Mouse (Mus musculus) adrenal gland, postnatal 4 days (tissue): ENCODE data around the gene Slc22a3. TPM values are rescaled to one million over a fixed set of nuclear protein-coding genes. Genes with fewer than 3 reads are reported as not detected.

Source experiments
- DNase-seq, 2 experiments: peaks; one replicate each; pipeline ENCODE4 v3.0.0; 2021 to 2022; ENCODE audit warnings: low spot score in 2 of 2, mixed read lengths in 2 of 2
- long read RNA-seq, 2 experiments: library from polyadenylated mRNA; stranded (forward); transcript quantifications; one replicate each; pipeline ENCODE4 v2.0.0; 2021
- total RNA-seq, 2 experiments: library from RNA; stranded (reverse); gene quantifications; 2 replicates each; pipeline ENCODE4 v1.2.3; 2021

Slc22a3 gene
- 1 to 10 TPM in 1 of 2 experiments, under 1 TPM in 1; 0.90 to 1.2 TPM for total RNA-seq
- long read RNA-seq, experiment 1: 0 reads
- long read RNA-seq, experiment 2, partial matches to known transcripts: 1 of 1 reads
- long read RNA-seq, experiment 2, other reads (novel, unspliced or antisense): 0 of 1 reads

DNA sequence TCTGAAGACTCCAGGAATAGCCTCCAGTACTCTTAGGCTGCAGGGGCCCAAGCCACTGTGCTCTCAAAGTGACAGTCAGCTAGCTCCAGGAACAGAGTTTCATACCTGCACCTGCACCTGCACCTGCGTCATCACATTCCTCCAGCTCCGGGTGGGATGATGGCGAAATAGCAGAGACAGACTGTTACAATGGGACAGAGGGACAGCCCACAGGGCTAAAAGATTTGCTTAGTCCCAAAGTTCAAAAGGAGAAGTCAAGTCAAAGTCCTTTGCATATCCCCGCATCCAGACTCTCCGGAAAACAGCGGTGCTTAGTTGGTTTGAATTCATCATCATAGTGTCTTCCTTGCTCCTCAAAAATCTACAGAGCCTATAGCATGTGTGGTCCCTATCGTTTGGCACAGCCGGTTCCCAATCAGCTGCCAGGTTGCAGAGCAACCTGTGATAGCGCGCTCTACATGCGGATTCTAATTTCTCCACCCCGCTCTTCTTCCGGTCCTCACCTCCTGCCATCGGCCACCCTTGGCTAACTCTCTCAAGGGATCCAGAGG lies at the start of gene Slc22a3:
Gene Slc22a3, minus strand, starts transcription at position 51 of the 551 bp plus-strand sequence.
- no peak for DNase-seq

DNA sequence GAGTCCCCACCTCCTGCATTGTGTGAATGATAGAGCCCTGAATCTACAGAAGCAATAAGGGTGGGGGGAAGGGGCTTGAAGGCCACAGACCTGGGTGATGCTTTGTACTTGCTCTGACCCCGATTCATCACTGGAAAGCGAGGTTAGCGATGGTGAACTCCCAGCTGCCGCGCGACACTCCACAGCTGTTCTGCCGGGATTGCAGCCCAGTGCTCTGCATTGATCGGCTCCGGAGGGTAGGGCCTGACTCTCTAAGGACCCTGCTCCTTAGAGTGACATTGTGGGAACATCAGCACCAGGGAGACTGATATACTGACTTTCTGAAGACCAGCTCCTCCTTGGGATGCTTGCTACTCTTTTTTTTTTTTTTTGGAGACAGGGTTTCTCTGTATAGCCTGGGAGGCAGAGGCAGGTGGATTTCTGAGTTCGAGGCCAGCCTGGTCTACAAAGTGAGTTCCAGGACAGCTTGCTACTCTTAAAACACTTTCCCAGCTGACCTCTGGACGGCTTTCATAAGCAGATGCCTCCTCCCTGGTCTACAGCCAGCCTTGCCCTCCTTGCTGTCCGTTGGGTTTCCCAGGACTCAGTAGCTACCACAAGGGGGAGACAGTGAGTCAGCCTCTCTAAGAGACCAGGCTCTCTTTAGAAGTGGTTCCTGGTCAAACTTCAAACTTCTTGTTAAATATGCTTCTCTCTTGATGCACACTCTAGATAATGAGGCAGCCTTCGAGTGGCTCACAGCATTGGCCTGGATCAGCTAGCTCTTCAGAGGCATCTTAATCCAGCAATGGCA lies 27.0 kb upstream of the Slc22a3 start:
- DNase-seq: peak; percentile 16 to 61

GRCm38 (mm10) chr17:12532115-12532514 lies 24.6 kb upstream of the Slc22a3 start:
- peak; percentile 18 to 52 for DNase-seq

DNA sequence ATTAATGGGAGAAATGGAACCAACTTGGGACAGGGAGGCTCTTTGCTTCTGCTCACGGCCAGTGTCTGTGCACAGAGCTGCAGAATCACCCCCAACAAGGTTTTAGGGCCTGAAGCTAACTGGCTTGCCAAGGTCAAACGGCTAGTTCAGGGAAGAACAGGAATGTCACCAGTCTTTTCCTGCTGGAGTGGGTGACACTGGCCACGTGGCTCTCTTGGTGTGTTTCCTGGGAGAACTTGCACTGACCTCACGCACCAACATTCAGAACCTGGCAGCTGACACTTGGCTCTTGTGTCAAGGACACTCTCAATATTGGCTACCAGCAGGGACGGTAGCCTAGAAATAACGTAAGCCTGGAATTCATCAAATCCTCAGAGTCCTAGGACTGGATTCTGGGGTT lies 22.6 kb upstream of the Slc22a3 start:
- DNase-seq: no peak

GRCm38 (mm10) chr17:12529384-12529985 lies 22.0 kb upstream of the Slc22a3 start:
- DNase-seq: no peak

DNA sequence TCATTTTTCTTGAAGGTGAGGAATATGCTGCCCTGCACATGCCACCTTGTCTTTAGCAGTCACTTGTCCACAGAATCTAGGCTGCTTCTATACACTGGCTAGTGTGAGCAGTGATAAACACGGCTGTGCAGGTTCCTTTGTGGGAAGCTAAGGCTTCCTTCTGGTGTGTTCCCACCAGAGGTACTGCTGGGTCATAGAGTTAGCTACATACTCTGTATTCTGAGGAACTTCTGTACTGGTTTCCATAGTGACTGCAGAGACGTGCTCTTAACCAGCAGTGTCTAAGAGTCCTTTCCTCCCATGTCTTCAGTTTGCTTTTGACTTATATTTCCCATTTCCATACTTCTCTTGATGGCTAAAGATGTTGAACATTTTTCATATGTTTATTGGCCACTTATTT lies 11.6 kb upstream of the Slc22a3 start:
- no peak for DNase-seq

- DNase-seq: no peak
Measured at GRCm38 (mm10) chr17:12518194-12518593, 10.7 kb upstream of the Slc22a3 start.

DNA sequence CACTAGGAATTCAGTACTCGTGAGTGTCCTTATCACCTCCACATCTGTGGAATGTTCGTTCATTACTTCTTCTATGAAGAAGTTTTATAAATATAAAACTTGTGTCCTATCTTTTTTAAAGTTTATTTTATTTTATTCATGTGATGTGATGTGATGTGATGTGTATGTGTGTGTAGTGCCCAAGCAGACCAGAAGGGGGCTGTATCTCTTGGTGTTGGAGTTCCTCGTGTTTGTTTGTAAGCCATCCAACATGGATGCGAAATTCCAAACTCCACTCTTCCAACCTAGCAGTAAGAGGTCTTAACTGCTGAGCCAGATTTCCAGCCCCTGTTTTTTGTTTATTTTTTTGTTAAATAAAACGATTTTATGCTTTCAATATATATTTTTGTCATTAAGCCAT lies 6.5 kb upstream of the Slc22a3 start:
- DNase-seq: no peak

DNA sequence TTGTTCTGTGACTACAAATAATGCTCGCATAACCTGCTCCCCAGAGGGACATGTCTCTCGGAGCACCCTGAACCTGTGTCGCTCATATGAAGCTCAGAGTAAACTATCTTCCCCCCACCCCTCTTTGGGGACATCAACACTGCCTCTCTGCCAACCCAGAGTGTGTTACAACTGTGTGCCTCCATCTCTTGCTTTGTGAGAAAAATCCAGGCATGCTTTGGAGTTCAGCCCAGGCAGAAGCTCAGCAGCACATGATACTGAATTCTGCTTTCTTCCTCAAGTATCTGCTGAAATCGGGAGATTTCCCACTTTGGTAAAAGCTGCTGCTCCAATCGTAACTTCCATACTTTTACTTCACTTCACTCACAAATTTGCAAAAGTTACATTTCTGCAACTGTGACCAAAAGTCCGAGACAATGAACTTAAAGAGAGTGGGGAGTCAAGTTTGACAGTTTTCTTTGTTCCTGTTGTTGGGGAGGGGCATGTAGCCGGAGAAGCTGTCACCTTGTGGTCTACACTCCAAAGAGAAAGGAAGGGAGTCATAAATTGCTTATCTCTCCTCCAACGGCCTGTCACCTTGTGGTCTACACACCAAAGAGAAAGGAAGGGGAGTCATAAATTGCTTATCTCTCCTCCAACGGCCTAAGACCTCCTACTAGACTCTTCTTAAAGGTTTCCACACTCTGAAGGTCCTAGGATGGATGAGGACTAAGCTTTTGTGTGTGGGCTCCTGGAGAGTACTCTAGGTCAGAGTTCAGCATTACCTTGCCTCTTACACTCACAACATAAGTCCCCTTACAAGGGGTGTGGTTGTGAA lies 5.8 kb upstream of the Slc22a3 start:
- no peak for DNase-seq

DNA sequence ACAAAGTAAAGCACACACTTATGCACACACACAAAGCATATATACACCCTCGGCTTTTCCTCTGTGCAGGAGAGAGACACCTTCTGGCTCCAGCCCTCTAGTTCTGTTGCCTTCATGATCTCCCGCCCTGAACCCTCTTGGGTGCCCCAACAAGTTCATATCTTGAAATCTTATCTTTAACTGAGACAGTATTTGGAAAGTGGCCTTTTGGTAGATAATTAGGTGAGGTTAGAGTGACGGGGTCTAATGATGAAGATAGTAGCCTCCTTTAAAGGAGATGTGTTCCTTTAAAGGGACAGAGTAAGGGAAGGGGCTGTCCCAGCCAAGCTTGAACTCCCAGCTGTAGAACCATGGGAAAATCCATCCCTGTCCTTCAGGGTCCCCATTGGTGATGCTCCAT lies 3.7 kb upstream of the Slc22a3 start:
- DNase-seq: no peak

GRCm38 (mm10) chr17:12508376-12508775 lies 872 bp upstream of the Slc22a3 start:
- DNase-seq: no peak

- no peak for DNase-seq
Measured at GRCm38 (mm10) chr17:12506903-12507563, 471 bp downstream of the Slc22a3 start.

- no peak for DNase-seq
Measured at GRCm38 (mm10) chr17:12505708-12506107, 1.8 kb downstream of the Slc22a3 start.

DNA sequence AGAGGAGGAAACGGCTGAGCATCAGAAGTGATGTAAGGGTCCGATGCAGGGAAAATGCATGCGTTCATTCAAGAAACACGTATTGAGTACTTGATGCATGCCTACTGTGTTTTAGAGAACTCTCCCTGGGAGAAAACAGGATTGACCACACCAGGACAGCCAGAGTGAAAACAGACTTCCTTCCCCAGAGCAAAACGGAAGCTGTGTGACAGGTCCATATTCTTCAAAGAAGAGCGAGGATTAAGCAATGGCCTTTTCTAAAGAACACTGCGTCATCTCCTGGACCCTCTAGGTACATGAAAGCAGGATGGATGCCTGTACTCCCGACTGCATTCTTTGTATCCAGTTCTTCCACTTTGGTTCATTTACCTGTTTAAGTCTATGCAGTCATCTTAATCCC lies 8.1 kb downstream of the Slc22a3 start:
- no peak for DNase-seq

- no peak for DNase-seq
Measured at GRCm38 (mm10) chr17:12495558-12495957, 11.9 kb downstream of the Slc22a3 start.

GRCm38 (mm10) chr17:12491591-12491990 lies 15.9 kb downstream of the Slc22a3 start:
- DNase-seq: no peak

DNA sequence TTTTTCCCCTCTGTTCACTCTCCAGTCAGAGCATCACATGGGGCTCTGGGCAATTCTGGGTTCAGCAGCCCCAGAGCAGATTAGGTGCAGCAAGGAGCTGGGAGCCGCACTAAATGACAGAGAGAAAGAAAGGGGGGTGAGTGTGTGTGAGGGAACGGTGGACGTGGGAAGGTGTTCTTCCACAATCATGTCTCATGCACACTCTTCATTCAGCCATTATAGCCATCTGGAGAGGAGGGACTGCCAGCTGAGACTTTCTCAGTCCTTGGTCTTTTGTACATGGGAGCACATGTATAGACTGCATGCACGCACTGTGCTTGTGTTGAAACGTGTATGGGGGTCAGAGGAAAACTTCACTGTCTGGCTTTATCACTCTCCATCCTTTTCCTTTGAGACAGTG lies 17.6 kb downstream of the Slc22a3 start:
- no peak for DNase-seq

GRCm38 (mm10) chr17:12485657-12486056 lies 21.8 kb downstream of the Slc22a3 start:
- DNase-seq: no peak

DNA sequence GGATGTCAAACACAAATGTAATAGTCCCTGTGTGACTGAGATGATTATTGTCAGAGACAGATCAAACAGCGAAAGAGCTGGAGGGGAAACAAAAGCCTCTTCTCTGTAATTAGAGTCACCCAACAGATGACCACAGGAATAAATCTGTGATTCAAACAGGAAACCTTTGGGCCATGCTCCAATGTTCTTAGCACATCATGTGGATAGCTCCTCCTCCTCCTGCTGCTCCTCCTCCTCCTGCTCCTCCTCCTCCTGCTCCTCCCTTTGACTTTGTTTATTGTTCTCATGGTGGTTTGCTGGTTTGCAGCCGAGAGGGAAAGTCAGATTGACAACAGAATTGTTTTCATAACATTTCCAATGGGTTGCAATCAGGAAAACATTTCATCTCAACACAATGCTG lies 28.1 kb downstream of the Slc22a3 start:
- no peak for DNase-seq

DNA sequence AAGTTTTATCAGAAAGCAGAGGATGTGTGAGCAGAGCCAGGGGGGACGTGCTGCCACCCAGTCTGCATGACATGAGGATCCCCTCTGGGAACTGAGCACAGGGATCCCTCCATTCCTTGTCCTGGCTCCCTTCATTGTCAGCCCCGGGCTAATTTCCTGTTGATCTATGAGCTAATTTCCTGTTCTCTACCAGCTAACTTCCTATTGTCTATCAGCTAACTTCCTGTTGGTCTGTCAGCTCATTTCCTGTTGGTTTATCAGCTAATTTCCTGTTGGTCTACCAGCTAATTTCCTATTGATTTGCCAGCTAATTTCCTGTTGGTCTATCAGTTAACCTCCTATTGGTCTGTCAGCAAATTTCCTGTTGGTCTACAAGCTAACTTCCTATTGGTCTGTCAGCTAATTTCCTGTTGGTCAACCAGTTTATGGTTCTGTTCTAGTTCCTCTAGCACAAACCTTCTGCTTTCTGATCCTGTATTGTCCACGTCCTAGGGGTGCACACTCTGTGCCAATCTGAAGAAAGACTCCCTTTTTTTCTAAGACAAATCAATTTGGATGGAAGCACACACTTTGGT lies 32.9 kb downstream of the Slc22a3 start:
- DNase-seq: no peak

DNA sequence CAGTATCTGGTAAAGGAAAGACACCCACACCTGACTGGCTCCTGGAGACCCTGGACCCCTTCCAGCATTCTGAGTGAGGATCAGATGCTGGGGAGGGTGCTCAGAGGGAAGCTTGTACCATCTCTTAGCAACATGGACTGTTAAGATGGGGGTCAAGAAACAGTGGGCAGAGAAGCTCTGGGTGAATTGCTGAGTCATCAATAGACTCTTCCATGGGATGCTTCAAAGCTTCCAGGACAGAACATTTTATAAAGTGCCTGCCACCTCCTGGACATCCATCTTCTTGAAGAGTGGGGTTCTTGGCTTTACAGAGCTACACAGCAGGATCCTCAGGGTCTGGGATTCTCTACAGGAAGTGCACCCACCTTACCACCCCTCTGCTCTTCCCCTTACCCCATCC lies 35.0 kb downstream of the Slc22a3 start:
- DNase-seq: no peak
